Mouse (Mus musculus) intestine, postnatal 0 days (tissue): Measurements from ENCODE around the gene Bola3. TPM values are rescaled to one million over a fixed set of nuclear protein-coding genes. Genes with fewer than 3 reads are reported as not detected.

Experiments
- ATAC-seq: fragments of 200-750 bp; cut with Nextera tagmentation; 2 replicates; pipeline ENCODE4 v1.8.0; 2017; ENCODE audit warnings: mild to moderate bottlenecking, moderate TSS enrichment, moderate library complexity
- H3K27ac ChIP-seq: fragments of 300-500 bp; sonication (generic); 2 replicates; pipeline ENCODE4 v1.5.1; 2014; ENCODE audit warnings: mild to moderate bottlenecking, low read depth, low read length, moderate library complexity
- H3K27me3 ChIP-seq: fragments of 300-500 bp; sonication (generic); replicated peaks from 2 replicates; pipeline ENCODE4 v1.6.1; 2014; ENCODE audit warnings: low read length, mixed read lengths; ENCODE audit not compliant: control insufficient read depth, insufficient read depth
- H3K36me3 ChIP-seq: fragments of 300-500 bp; sonication (generic); 2 replicates; pipeline ENCODE4 v1.6.1; 2014; ENCODE audit warnings: mild to moderate bottlenecking, moderate library complexity; ENCODE audit not compliant: control insufficient read depth, insufficient read depth
- H3K4me1 ChIP-seq: fragments of 300-500 bp; sonication (generic); replicated peaks from 2 replicates; pipeline ENCODE4 v1.6.1; 2014; ENCODE audit warnings: antibody characterized with exemption, low read length, mixed read lengths; ENCODE audit not compliant: control insufficient read depth, insufficient read depth
- H3K4me2 ChIP-seq: fragments of 300-500 bp; sonication (generic); replicated peaks from 2 replicates; pipeline ENCODE4 v1.6.1; 2014; ENCODE audit warnings: low read depth, mild to moderate bottlenecking, moderate library complexity
- H3K4me3 ChIP-seq: fragments of 300-500 bp; sonication (generic); 2 replicates; pipeline ENCODE4 v1.5.1; 2014; ENCODE audit warnings: low read depth, low read length
- H3K9ac ChIP-seq: fragments of 300-500 bp; sonication (generic); 2 replicates; pipeline ENCODE4 v1.6.1; 2014; ENCODE audit warnings: mild to moderate bottlenecking, low read depth, low read length
- H3K9me3 ChIP-seq: fragments of 300-500 bp; sonication (generic); 2 replicates; pipeline ENCODE4 v1.6.1; 2016; ENCODE audit warnings: mixed run types; ENCODE audit not compliant: control insufficient read depth
- CTCF ChIP-seq: sonication (generic); IDR thresholded peaks from 2 replicates; pipeline ENCODE4 v1.5.1; 2016; ENCODE audit warnings: low read depth, mild to moderate bottlenecking, control low read depth, antibody characterized with exemption, moderate library complexity
- WGBS: fragments of 180-500 bp; shearing (Covaris S2); extraction: QIAGEN DNeasy Blood & Tissue Kit; methylation state at CpG from one replicate; pipeline ENCODE4 v1.1.7; 2014; 5-methylcytosine and 5-hydroxymethylcytosine counted together
- polyA plus RNA-seq: library from polyadenylated mRNA; unstranded; fragments of >200 nt; fragmentation: Nextera tagmentation; extraction: Ambion mirVana; gene quantifications from 2 replicates; pipeline ENCODE4 v1.2.1, GENCODE M21; 2015

Gene Bola3
- polyA plus RNA-seq, 1 experiment from 2014 or later: 184 TPM

- 87% methylated on average over 16 of the region's 16 CpGs for WGBS
- H3K9ac ChIP-seq: no peak overlapping the region
These were observed 2.0 kb downstream of the Bola3 start for GRCm38 (mm10) chr6:83350851-83351405.

DNA sequence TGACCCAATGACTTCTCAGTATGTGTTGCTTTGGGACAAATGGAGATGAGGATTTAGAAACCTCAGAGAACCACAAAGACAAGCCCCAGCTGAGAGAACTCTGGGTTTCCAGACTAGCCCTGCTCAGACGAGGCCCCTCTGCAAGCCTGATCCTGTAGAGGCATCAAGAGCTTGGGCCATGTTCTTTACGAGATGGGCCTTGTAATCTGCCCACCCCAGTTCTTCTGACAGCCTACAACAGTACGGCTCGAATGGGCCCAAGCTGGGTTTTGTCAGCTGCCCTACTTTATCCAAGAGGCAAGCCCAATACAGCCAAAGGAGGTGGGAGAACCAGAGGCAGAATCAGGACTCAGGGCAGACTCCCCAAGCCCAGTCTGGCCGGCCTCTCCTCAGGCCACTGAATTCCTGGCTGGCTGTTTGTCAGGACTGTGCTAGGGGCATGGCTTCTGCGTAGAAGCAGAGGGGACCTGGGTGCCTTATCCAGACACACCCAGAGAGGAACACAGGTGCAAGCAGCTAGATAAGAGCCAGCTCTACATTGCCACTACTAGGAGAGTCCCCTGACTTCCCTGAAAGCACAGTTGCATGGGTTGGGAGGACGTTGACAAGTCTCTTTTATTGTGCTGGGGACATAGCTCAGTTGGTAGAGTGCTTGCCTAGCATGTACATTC, 2.7 kb downstream of the Bola3 start:
- H3K27ac ChIP-seq: peak overlapping the region; percentile 41; the same call in 1 of the 2 replicates
- no peak overlapping the region for H3K4me3 ChIP-seq
- 0 out of 2 replicates have a peak overlapping the region, but pooled peaks have one; percentile 21 for H3K4me2 ChIP-seq
- no peak for TF ChIP-seq CTCF
- H3K27me3 ChIP-seq: no peaks in the 10 kb centered on the region
- WGBS: 54% methylated on average over 7 of the region's 7 CpGs
- ATAC-seq: no peak
- peaks cover 4% of the 10 kb centered on the region; the same call in 1 of the 2 replicates for H3K4me1 ChIP-seq
- peaks cover 27% of the 10 kb centered on the region; the same call in 1 of the 2 replicates for H3K36me3 ChIP-seq
- H3K9me3 ChIP-seq: no peaks in the 10 kb centered on the region
- H3K9ac ChIP-seq: no peak overlapping the region

More at GRCm38 (mm10) chr6:83350851-83351405, 2.0 kb downstream of the Bola3 start:
- Histone ChIP-seq H3K4me1 (peaks cover 4% of the 10 kb centered on the region; the same call in 1 of the 2 replicates), H3K27me3 (no peaks in the 10 kb centered on the region), H3K27ac (no peak overlapping the region), H3K4me3 (no peak overlapping the region), H3K9me3 (no peaks in the 10 kb centered on the region), H3K36me3 (peaks cover 23% of the 10 kb centered on the region; the same call in 1 of the 2 replicates), H3K4me2 (no peak overlapping the region)
- no peak for ATAC-seq
- TF ChIP-seq CTCF: no peak

GRCm38 (mm10) chr6:83352666-83353410, 3.9 kb downstream of the Bola3 start:
- no peaks in the 10 kb centered on the region for H3K27me3 ChIP-seq
- no peak overlapping the region for H3K4me3 ChIP-seq
- H3K36me3 ChIP-seq: peaks cover 33% of the 10 kb centered on the region; the same call in 1 of the 2 replicates
- no peak for ATAC-seq
- no peak overlapping the region for H3K4me2 ChIP-seq
- H3K9me3 ChIP-seq: no peaks in the 10 kb centered on the region
- no peak overlapping the region for H3K9ac ChIP-seq
- 95% methylated on average over 24 of the region's 24 CpGs for WGBS
- no peak for TF ChIP-seq CTCF
- peaks cover 4% of the 10 kb centered on the region; the same call in 1 of the 2 replicates for H3K4me1 ChIP-seq
- no peak overlapping the region for H3K27ac ChIP-seq

GRCm38 (mm10) chr6:83354856-83355781, 6.2 kb downstream of the Bola3 start:
- H3K27ac ChIP-seq: peak overlapping the region; percentile 68

GRCm38 (mm10) chr6:83356569-83357138, 7.7 kb downstream of the Bola3 start:
- H3K4me3 ChIP-seq: no peak overlapping the region
- H3K27ac ChIP-seq: no peak overlapping the region
- no peak overlapping the region for H3K4me2 ChIP-seq
- WGBS: 22% methylated on average over 7 of the region's 7 CpGs
- peak; percentile 15; the same call in 1 of the 2 replicates for ATAC-seq
- no peaks in the 10 kb centered on the region for H3K27me3 ChIP-seq
- peaks cover 47% of the 10 kb centered on the region for H3K36me3 ChIP-seq
- no peaks in the 10 kb centered on the region for H3K4me1 ChIP-seq
- H3K9me3 ChIP-seq: no peaks in the 10 kb centered on the region
- peak; percentile 99 for TF ChIP-seq CTCF
- no peak overlapping the region for H3K9ac ChIP-seq

More at GRCm38 (mm10) chr6:83354856-83355781, 6.2 kb downstream of the Bola3 start:
- 48% methylated on average over 9 of the region's 9 CpGs for WGBS
- no peak for TF ChIP-seq CTCF
- Histone ChIP-seq H3K9me3 (no peaks in the 10 kb centered on the region), H3K36me3 (peaks cover 40% of the 10 kb centered on the region), H3K4me3 (no peak overlapping the region), H3K9ac (no peak overlapping the region), H3K4me2 (no peak overlapping the region; the same call in 1 of the 2 replicates), H3K27me3 (no peaks in the 10 kb centered on the region), H3K4me1 (peaks cover 2% of the 10 kb centered on the region; the same call in 1 of the 2 replicates)
- peak; percentile 73 for ATAC-seq
